Mouse (Mus musculus) G1E-ER4 (cell line): ENCODE data around the gene Kif20b. TPM values are rescaled to one million over a fixed set of nuclear protein-coding genes. Genes with fewer than 3 reads are reported as not detected.

Source experiments
- GATA1 ChIP-seq: IDR thresholded peaks from one replicate; pipeline ENCODE4 v1.8.0; 2012; ENCODE audit warnings: low read length, inconsistent platforms
- polyA plus RNA-seq: library from polyadenylated mRNA; stranded (reverse); fragments of >175 nt; gene quantifications from 2 replicates; pipeline ENCODE4 v1.2.3, GENCODE M21; 2012

The Kif20b gene
- polyA plus RNA-seq = 9.9 and 21.1 TPM in 2 replicates

GRCm38 (mm10) chr19:34921652-34922602 lies at the start of gene Kif20b:
TSS of gene Kif20b (plus strand) at chr19:34922361.
- no peak for TF ChIP-seq GATA1

GRCm38 (mm10) chr19:34876676-34877075 lies 45.5 kb upstream of the Kif20b start:
- TF ChIP-seq GATA1 = no peak

DNA sequence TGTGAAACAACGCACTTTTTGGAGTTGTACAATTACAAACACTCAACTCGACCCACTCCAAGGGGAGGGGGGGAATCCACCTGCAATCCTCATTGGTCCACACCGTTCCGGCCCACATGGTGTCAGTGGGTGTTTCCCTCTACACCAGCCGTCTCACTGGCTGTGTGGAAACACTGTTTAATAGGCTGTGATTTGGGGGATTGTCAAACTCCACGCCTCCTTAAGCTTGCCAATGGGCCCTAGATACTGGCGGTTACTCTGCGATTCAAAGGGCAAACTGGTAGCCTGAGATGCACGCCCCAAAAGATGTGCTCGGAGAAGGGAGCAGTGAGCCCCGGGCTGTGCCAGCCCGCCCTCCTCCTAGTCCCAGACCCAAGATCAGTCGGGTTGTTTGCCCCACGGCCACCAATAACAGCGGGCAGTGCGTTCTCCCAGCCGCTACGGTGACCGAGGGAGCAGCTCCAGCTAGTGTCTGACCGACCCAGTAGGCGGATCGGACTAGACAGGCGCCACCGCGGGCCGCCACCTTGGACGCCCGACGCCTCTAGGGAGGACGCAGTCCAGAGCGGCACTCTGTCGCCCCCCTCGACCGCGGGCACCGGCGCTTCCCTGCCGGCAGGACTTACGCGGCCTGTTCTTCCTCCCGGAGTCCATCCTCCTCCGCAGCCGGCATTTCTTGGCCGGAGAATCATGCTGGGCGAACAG lies 44.1 kb upstream of the Kif20b start:
- no peak for TF ChIP-seq GATA1

GRCm38 (mm10) chr19:34878603-34879541 lies 43.3 kb upstream of the Kif20b start, which contains the start of gene Pank1:
TSS of gene Pank1 (minus strand) at chr19:34879455.
- TF ChIP-seq GATA1 = no peak

DNA sequence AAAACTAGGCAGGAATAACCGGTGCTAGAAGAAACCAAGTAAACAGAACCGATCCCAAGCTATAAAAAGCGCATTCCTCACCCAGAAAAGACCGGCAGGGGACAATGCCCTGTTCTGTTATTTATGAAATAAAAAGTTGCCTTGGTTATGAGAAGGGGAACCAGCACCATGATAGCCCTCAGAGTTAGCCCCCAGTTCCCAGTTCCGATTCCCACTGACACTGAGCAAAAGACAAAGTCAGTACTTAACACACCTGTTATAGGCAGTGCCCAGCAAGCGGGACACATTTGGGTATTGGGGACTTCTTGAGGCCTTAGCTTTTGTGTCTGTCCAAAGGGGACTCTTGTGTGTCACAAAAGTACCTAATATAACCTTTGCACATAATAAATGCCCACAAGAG lies 42.5 kb upstream of the Kif20b start:
- TF ChIP-seq GATA1 = no peak

DNA sequence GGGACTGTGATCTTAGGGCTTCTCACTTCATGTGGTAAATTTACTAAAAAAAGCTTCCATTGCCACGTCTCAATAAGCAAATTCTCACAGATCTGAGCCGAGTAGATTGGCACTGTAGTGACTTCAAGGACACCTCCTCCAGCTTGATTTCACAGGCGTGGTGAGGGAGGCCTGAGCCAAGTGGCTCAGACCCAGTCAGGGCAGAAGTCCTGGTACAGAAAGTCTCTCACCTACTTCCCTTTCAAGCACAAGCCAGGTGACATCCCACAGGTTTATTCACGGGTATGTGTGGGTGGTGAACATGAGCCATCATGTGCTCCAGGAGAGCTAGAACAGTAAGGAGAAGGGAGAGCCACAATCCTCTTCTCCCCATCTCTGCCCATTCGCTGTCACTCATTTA lies 41.0 kb upstream of the Kif20b start:
- TF ChIP-seq GATA1 = no peak

DNA sequence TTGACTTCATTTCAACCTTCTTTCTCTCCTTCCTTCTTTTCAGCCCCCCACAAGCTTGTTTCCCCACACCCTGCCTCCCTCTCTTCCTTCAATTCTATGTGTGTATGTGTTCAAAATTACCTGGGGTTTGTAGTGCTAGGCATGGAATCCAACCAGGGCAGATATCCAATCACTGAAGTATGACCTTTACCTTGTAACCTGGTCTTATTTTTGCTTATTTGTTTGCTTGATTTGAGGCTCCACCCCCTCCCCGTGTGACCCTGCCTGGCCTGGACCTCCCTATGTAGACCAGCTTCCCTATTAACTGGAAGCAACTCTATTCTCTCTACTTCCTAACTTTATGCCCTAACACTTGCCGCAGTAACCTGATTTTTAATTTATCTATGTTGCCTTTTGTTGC lies 39.7 kb upstream of the Kif20b start:
- TF ChIP-seq GATA1 = no peak

DNA sequence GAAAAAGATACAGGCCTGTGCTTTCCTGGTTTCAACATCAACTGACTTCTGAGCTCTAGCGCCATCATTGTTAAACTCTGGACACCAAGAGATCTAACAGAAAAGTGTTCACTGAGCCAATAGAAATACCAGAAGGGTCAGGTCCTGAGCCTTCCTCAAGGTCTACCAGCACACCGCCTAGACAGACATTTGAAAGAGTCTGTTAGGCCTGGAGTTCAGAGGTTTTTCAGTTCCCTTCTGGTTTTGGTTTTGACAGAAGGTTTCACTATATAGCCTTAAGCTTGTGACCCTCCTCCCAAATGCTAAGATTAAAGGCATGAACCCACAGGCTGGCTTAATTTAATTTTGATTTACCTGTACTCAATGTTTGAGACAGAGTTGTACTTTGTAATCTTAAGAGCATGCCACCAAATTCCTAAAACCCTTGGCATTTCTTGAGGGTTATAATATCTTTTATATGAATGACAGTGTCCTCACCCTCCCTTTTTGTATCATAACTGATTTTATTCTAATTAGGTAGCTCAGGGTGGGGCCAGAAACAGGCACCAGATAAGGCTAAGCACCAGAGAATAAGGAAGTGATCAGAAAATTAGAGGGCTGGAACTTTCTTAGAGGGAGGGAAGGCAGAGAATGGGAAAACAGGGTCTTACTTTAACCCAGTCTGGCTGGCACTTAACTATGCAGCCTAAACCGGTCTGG lies 38.5 kb upstream of the Kif20b start:
- no peak for TF ChIP-seq GATA1

DNA sequence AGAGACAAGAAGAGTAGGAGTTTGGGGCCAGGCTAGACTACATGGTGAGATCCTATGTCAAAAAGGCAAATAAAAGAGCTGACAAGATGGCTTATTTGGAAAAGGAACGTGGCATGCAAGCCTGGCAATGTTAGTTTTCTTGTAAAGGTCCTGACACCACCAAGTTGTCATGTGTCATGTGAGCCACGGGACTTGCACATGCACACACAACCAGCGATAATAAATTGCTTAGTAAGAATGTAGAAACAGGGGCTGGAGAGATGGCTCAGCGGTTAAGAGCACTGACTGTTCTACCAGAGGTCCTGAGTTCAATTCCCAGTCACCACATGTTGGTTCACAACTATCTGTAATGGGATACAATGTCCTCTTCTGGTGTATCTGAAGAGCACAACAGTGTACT lies 35.8 kb upstream of the Kif20b start:
- TF ChIP-seq GATA1 = no peak

GRCm38 (mm10) chr19:34890981-34891380 lies 31.2 kb upstream of the Kif20b start:
- TF ChIP-seq GATA1 = no peak

DNA sequence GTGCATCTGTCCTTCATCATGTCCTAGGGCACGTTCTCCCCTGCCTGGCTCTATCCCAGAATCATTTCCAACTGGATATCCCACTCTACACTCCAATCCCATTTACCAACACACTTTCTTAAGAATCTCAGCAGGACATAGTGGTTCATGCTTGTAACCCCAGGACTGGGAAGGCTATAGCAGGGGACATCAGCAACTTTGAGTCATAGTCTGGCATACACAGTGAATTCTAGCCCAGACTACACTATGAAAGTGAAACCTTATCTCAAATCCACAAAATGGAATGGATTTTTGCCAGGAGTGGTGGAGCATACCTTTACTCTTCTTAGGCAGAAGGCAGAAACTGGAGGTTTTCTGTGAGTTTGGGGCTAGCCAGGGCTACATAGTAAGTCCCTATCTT lies 30.6 kb upstream of the Kif20b start:
- TF ChIP-seq GATA1 = no peak

DNA sequence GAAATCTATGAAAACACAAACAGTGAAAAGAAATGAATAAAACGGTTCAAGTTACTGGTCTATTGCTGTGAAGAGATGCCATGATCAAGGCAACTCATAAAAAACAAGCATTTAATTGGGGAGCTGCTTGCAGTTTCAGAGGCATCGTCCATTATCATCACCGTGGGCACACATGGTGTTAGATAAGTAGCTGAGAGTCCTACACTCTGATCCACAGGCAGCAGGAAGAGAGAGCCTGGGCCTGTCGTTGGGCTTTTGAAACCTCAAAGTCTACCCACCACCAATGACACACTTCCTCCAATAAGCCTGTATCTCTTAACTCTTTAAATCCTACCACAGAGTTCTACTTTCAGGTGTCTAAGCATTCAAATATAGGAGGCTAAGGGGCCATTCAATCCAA lies 27.1 kb upstream of the Kif20b start:
- TF ChIP-seq GATA1 = no peak

DNA sequence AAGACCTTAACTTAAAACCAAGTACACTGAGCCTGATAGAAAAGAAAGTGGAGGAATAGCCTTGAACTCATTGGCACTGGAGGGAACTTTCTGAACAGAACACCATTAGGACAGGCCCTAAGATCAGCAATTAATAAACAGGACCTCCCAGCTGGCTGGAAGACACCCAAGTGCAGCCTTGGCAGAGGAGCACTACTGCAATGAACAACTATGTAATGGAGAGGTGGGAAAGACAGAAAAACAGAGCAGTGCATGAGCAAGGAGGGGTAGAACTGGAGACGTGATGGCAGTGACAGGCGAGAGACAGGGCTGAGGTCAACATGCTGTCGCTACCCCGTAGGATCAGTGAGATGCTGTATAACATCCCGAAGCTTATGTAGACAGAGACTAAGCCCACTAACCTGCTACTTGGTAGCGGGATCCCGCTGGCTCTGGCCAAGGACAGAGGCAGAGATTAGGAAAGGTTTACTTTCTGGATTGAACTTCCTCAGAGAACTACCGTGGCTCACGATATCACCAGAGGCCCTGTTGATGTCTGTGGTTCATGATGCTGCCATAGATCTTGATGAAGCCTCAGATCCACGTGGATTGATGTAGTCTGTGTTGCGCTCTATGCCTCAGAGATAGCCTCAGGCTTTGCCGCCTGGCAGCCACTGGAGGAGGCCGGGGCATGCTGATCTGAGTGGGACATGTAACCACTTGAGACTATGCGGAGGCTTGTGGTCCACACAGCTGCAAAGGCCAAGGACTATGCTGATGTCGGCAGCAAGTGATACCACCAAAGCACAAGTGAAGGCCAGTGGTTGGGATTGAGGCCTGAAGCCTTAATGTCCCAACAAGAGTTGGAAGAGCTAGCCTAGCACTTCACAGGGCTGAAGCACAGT lies 24.8 kb upstream of the Kif20b start:
- TF ChIP-seq GATA1 = no peak

- no peak for TF ChIP-seq GATA1
Measured at GRCm38 (mm10) chr19:34898941-34899340, 23.2 kb upstream of the Kif20b start.
